Mouse (Mus musculus) midbrain, embryonic 15.5 days (tissue): ENCODE data around the gene Lingo1. TPM values are rescaled to one million over a fixed set of nuclear protein-coding genes. Genes with fewer than 3 reads are reported as not detected.

Source experiments
- ATAC-seq: fragments of 200-750 bp; cut with Nextera tagmentation; replicated peaks from 2 replicates; pipeline ENCODE4 v1.8.0; 2017; ENCODE audit warnings: moderate TSS enrichment
- H3K27ac ChIP-seq: fragments of 300-500 bp; sonication (generic); 2 replicates; pipeline ENCODE4 v1.5.1; 2015; ENCODE audit warnings: mild to moderate bottlenecking, inconsistent platforms
- H3K27me3 ChIP-seq: fragments of 300-500 bp; sonication (generic); replicated peaks from 2 replicates; pipeline ENCODE4 v1.6.1; 2015; ENCODE audit warnings: inconsistent platforms
- H3K36me3 ChIP-seq: fragments of 300-500 bp; sonication (generic); replicated peaks from 2 replicates; pipeline ENCODE4 v1.6.1; 2015; ENCODE audit warnings: inconsistent platforms
- H3K4me1 ChIP-seq: fragments of 300-500 bp; sonication (generic); 2 replicates; pipeline ENCODE4 v1.6.1; 2015; ENCODE audit warnings: inconsistent platforms
- H3K4me2 ChIP-seq: fragments of 300-500 bp; sonication (generic); 2 replicates; pipeline ENCODE4 v1.6.1; 2015; ENCODE audit warnings: inconsistent platforms, mild to moderate bottlenecking, moderate library complexity
- H3K4me3 ChIP-seq: fragments of 300-500 bp; sonication (generic); 2 replicates; pipeline ENCODE4 v1.5.1; 2015; ENCODE audit warnings: mild to moderate bottlenecking, inconsistent platforms
- H3K9ac ChIP-seq: fragments of 300-500 bp; sonication (generic); 2 replicates; pipeline ENCODE4 v1.6.1; 2015; ENCODE audit warnings: mild to moderate bottlenecking, inconsistent platforms
- H3K9me3 ChIP-seq: fragments of 300-500 bp; sonication (generic); 2 replicates; pipeline ENCODE4 v1.6.1; 2016; ENCODE audit warnings: inconsistent platforms
- whole genome bisulfite sequencing: fragments of 180-500 bp; shearing (Covaris S2); methylation state at CpG from one replicate; pipeline ENCODE4 v1.1.7; 2015; ENCODE audit warnings: mixed read lengths; 5-methylcytosine and 5-hydroxymethylcytosine counted together
- polyA plus RNA-seq: library from polyadenylated mRNA; unstranded; fragments of >200 nt; fragmentation: Nextera tagmentation; extraction: Ambion mirVana; gene quantifications from 2 replicates; pipeline ENCODE4 v1.2.1, GENCODE M21; 2015

The Lingo1 gene
- polyA plus RNA-seq, 1 experiment from 2014 or later, result 83.1 TPM

DNA sequence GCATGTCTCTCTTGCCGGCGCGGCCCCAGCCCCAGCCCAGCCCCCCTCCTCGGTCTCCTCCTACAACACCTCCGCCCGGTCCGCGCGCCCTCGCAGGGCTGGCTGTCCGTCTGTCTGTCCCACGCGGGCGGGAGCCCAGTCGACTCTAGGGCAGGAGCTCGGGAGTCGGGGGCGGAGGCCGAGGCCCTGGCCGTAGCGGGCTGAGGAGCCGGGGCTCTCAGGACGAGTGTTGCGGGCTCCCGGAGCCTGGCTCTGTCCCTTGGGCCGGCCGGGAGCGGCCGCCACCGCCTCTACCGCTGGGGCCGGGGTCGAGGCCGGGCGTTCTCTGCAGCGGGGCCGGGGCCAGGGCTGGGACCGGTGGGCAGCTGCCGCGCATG is 161.2 kb downstream of the Lingo1 start:
- H3K9ac ChIP-seq, result peak overlapping the region; percentile 86
- peak; percentile 31 for ATAC-seq
- H3K4me1 ChIP-seq, result peaks cover 49% of the 10 kb centered on the region
- peak overlapping the region; percentile 96 for H3K27ac ChIP-seq
- peak overlapping the region; percentile 85 for H3K4me2 ChIP-seq
- H3K36me3 ChIP-seq, result no peaks in the 10 kb centered on the region
- WGBS, result 0% methylated on average over 40 of the region's 40 CpGs
- H3K27me3 ChIP-seq, result peaks cover 7% of the 10 kb centered on the region; the same call in 1 of the 2 replicates
- peak overlapping the region; percentile 79 for H3K4me3 ChIP-seq
- H3K9me3 ChIP-seq, result no peaks in the 10 kb centered on the region

DNA sequence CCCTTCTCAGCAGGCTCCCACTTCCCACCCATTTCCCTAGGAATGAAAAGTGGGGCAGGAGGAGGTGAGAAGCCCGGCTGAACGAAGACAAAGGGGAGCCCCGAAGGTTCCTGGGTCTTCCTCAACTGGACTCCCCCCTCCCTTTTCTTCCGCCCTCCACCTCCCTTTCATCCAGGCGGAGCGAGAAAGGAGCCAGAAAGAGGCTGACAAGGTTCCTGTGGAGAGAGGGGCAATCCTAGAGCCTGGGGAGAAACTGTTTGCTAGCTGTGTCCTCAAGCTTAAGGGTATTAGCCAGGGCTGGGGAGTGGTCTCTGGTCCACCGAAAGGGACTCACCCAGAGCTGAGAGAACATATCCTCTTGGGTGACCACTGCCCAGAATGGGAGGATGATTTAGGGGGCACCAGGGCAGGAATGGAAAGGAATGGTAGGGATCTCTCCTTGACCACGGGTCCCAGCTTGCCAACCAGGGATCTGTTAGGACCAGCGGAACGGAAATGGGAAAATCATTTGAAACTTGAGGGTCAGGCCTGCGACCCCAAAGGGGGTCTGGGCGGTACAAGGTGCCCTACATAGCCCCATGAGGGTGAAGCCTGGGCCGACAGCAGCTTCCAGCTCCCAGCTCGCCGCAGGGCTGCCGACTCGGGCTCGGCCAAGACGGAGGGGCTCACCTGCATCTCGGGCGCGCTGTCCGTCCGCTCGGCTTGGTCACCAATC is 161.7 kb downstream of the Lingo1 start:
- Histone ChIP-seq H3K27ac (peak overlapping the region; percentile 96), H3K9me3 (no peaks in the 10 kb centered on the region), H3K27me3 (peaks cover 7% of the 10 kb centered on the region; the same call in 1 of the 2 replicates), H3K4me2 (peak overlapping the region; percentile 85), H3K4me1 (peaks cover 50% of the 10 kb centered on the region), H3K9ac (peak overlapping the region; percentile 86), H3K36me3 (no peaks in the 10 kb centered on the region), H3K4me3 (peak overlapping the region; percentile 79)
- WGBS, result under 1% methylated on average over 24 of the region's 25 CpGs
- 0 out of 2 replicates have a peak, but pooled peaks have one; percentile 3 for ATAC-seq

DNA sequence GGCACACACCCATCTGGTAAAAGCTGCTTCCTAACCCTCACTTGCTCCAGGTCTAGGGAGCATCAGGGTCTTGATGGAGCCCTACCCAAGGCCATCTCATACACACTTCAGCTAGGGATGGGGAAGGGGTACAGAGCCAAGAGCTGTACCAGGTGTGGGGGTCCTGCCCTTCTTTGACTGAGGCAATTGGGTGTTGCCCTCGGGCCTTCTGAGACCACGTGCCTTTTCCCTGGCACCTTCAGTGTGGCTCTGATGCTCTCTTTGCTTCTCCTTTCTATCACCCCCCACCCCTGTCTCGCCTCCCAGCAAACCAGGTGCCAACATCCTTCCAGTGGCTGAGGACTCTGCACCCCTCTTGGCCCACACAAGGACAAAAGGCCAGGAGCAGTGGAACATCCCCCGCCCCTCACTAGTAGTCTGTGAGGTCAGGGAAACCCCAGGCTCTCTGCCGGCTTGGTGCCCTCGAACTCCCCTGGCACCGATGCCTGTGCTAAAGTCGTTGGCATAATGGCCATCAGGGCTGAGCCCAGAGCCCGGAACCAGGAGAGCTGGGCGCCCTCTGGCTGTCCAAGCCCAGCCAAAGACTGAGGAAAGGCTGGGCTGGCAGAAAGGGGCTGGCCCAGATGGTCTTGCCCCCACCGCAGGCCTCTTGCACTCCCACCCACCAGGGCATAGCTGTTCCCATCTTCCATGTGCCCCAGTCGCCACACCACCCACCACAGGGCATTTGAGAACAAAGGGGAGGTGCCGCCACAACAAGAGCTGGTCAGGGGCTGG is 162.6 kb downstream of the Lingo1 start:
- no peaks in the 10 kb centered on the region for H3K9me3 ChIP-seq
- peaks cover 7% of the 10 kb centered on the region; the same call in 1 of the 2 replicates for H3K27me3 ChIP-seq
- WGBS, result 30% methylated on average over 13 of the region's 13 CpGs
- H3K36me3 ChIP-seq, result no peaks in the 10 kb centered on the region
- H3K4me3 ChIP-seq, result peak overlapping the region; percentile 79
- ATAC-seq, result peak; percentile 25
- H3K4me1 ChIP-seq, result peaks cover 57% of the 10 kb centered on the region
- peak overlapping the region; percentile 86 for H3K9ac ChIP-seq
- H3K4me2 ChIP-seq, result peak overlapping the region; percentile 85
- peak overlapping the region; percentile 96 for H3K27ac ChIP-seq

DNA sequence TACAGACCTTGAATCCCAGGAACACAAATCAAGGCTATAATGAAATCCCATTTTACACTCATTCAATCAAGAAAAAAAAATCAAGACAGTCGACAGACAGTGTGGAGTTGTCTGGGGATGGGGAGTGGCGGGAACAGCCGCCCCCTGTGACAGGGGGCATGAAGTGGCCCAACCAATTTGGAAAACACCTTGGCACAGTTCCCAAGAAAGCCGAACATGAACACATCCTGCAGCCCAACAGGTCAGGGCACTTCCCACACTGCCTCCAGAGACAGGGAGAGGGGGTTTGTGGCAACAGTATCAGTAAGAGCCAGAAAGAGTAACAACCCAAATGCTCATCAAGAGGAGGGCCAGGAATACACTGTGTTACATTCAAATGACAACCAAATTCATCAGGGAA is 165.3 kb downstream of the Lingo1 start:
- H3K9ac ChIP-seq, result no peak overlapping the region
- WGBS, result 57% methylated on average over 4 of the region's 4 CpGs
- no peaks in the 10 kb centered on the region for H3K36me3 ChIP-seq
- no peak overlapping the region for H3K4me3 ChIP-seq
- no peaks in the 10 kb centered on the region for H3K27me3 ChIP-seq
- H3K4me2 ChIP-seq, result no peak overlapping the region
- H3K9me3 ChIP-seq, result no peaks in the 10 kb centered on the region
- ATAC-seq, result no peak
- H3K27ac ChIP-seq, result no peak overlapping the region
- H3K4me1 ChIP-seq, result peaks cover 44% of the 10 kb centered on the region

DNA sequence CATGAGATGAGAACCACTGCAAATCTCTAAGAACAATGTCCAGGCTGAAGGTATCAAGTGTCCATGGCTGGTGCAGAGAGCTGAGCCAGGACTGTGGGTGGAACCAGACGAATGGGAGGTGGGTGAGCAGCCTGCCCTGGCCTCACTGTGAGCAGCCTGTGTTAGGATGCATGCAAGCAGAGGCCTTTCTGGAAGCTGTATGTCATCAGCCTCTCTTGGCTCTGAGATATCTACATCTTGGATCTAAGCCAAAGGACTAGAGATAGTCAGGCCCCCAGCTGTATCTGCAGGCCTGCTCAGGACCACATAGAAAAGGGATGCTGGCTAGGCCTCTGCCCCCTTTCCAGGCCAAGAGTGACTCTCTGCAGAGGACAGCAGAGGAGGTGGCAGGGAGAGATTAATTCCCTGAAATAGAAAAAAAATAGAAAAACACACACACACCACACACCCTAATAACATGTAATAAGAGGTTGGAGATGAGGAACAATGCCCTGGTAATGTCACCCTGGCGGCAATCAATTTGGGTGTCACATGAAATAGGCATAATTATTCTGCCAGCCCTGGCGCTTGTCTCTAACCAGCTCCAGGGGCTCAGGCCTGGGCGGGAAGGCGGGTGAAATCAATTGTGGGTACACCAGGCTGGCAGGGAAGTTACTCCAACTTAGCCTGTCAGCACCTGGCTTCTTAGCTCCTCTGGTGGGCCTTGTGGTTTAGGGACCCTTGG is 166.4 kb downstream of the Lingo1 start:
- H3K4me1 ChIP-seq, result peaks cover 42% of the 10 kb centered on the region
- no peaks in the 10 kb centered on the region for H3K9me3 ChIP-seq
- no peak overlapping the region for H3K4me2 ChIP-seq
- H3K9ac ChIP-seq, result no peak overlapping the region
- 76% methylated on average over 5 of the region's 5 CpGs for WGBS
- no peak overlapping the region for H3K27ac ChIP-seq
- H3K27me3 ChIP-seq, result no peaks in the 10 kb centered on the region
- H3K4me3 ChIP-seq, result no peak overlapping the region
- H3K36me3 ChIP-seq, result no peaks in the 10 kb centered on the region
- no peak for ATAC-seq

DNA sequence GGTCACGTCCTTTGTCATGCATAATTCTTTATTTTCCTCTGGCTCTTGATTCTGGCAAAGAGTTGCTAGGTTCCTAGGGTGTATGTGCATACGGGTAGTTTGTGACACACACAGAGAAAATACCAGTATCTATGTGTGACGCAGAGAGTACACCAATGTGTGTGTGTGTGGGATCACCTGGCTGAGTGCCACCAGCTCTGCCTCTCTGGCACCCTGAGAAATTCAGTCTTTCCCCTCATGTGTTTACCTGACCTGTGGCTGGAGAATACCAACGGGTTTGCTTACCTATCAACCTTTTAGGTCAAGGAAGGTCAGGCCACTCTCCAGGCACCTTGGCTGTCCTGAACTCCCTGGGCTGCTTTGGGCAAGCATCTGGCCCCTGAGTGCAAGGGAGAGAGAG is 169.0 kb downstream of the Lingo1 start:
- H3K27me3 ChIP-seq, result no peaks in the 10 kb centered on the region
- WGBS, result 70% methylated on average over 4 of the region's 4 CpGs
- H3K9me3 ChIP-seq, result no peaks in the 10 kb centered on the region
- H3K4me3 ChIP-seq, result no peak overlapping the region
- H3K4me2 ChIP-seq, result no peak overlapping the region
- no peak overlapping the region for H3K9ac ChIP-seq
- H3K4me1 ChIP-seq, result peaks cover 31% of the 10 kb centered on the region
- no peak overlapping the region for H3K27ac ChIP-seq
- H3K36me3 ChIP-seq, result no peaks in the 10 kb centered on the region
- ATAC-seq, result no peak

DNA sequence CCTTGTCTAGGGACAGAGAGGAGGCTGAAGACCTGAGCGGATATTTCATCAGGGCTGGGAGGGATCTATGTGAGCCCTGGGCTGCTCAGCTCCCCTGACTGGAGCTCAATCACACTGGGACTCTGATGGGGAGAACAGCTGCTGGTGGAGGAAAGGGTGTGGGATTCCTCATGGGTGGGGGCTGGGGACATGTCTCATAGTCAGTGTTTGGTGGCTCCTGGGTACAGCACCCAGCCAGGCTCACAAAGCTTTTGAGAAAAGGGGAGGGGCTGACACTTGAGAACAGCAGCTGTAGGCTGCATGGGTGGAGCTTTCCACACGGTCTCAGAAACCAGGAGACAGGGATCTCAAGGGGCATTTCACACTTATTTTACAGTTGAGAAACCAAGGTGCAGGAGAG is 171.3 kb downstream of the Lingo1 start:
- Histone ChIP-seq H3K4me1 (peaks cover 16% of the 10 kb centered on the region), H3K27ac (no peak overlapping the region)
- no peak for ATAC-seq

DNA sequence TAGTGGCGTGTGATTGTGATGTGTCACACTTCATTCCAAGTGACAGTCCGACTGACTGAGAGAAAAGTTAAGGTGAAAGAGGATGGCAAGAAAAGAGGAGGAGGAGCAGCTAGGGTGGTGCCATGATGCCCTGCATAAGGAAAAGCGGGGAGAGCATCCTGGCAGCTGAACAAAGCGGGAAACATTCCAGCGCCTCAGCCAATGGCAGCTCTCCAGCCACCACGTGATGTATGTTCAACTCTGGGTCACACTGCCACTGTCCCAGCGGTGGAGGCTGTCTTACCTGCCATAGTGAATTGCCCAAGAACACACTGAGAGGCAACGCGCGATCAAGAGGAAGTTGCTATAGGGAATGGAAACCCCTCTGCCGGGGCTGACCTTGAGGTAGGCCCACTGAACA is 172.9 kb downstream of the Lingo1 start:
- Histone ChIP-seq H3K4me1 (peaks cover 6% of the 10 kb centered on the region; the same call in 1 of the 2 replicates), H3K27ac (no peak overlapping the region), H3K4me2 (no peak overlapping the region), H3K36me3 (peaks cover 7% of the 10 kb centered on the region; the same call in 1 of the 2 replicates), H3K9me3 (no peaks in the 10 kb centered on the region), H3K4me3 (no peak overlapping the region), H3K9ac (no peak overlapping the region), H3K27me3 (no peaks in the 10 kb centered on the region)
- no peak for ATAC-seq
- 86% methylated on average over 11 of the region's 11 CpGs for WGBS

More for the DNA sequence above, 171.3 kb downstream of the Lingo1 start:
- WGBS, result 45% methylated on average over 2 of the region's 2 CpGs
- Histone ChIP-seq H3K27me3 (no peaks in the 10 kb centered on the region), H3K4me2 (no peak overlapping the region), H3K9me3 (no peaks in the 10 kb centered on the region), H3K36me3 (peaks cover 4% of the 10 kb centered on the region; the same call in 1 of the 2 replicates), H3K9ac (no peak overlapping the region), H3K4me3 (no peak overlapping the region)

DNA sequence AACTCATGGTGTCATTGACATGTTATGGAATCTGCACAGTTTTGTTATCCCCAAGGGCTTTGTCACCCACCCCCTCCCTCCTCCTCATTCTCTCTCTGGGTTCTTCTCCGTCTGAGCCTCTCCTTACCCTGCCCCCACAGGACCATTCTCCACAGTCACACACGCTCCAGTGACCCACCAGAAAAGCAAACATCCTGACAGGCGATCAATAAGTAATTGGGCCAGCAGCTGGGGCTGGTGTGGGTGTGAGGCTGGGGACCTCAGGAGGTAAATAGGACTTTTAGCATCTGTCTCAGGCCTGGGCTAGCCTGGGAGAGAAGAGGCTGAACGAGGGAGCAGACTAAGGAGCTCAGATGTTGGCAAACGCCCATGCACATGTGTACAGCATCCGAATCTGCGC is 173.5 kb downstream of the Lingo1 start:
- peaks cover 6% of the 10 kb centered on the region; the same call in 1 of the 2 replicates for H3K4me1 ChIP-seq
- WGBS, result 55% methylated on average over 7 of the region's 7 CpGs
- H3K27ac ChIP-seq, result no peak overlapping the region
- peaks cover 9% of the 10 kb centered on the region; the same call in 1 of the 2 replicates for H3K36me3 ChIP-seq
- no peak for ATAC-seq
- no peak overlapping the region for H3K9ac ChIP-seq
- H3K4me3 ChIP-seq, result no peak overlapping the region
- H3K9me3 ChIP-seq, result no peaks in the 10 kb centered on the region
- no peak overlapping the region for H3K4me2 ChIP-seq
- H3K27me3 ChIP-seq, result no peaks in the 10 kb centered on the region

DNA sequence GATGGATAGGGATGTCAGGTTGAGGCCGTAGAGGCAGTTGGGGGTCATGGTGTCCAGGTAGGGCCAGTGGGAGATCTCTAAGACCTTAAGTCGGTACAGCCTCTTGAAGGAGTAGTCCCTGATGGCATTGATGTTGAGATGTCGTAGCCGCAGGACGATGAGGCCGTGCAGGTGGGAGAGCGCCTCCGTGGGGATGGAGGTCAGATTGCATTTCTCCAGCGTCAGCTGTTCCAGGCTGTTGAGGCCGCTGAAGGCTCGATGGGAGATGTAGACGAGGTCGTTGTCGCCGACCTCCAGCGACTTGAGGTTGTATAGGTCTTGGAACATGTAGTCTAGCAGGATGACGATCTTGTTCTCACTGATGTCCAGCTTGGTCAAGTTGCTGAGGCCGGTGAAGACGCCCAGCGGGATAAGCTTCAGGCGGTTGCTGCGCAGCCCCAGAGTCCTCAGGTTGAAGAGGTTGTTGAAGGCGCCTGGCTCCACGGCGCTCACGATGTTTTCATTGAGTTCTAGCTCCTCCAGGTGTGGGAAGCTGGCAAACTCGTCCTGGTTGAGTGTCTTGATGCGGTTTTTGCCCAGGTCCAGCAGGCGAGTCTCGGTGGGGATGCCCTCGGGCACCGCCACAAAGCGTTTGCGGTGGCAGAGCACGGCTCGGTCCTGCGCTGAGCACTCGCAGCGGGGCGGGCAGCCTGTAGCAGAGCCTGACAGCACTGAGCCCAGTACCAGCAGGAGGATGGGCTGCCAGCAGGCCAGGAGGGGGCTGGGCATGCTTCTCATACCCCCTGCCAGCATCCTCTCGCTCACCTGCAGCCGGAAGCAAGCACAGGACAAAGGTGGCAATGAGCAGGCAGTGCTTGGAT is 175.5 kb downstream of the Lingo1 start:
- no peak for ATAC-seq
- peaks cover 9% of the 10 kb centered on the region for H3K36me3 ChIP-seq
- H3K4me1 ChIP-seq, result peaks cover 6% of the 10 kb centered on the region; the same call in 1 of the 2 replicates
- no peak overlapping the region for H3K4me3 ChIP-seq
- H3K9me3 ChIP-seq, result no peaks in the 10 kb centered on the region
- 24% methylated on average over 42 of the region's 42 CpGs for WGBS
- H3K27ac ChIP-seq, result no peak overlapping the region
- H3K4me2 ChIP-seq, result no peak overlapping the region
- no peaks in the 10 kb centered on the region for H3K27me3 ChIP-seq
- no peak overlapping the region for H3K9ac ChIP-seq

DNA sequence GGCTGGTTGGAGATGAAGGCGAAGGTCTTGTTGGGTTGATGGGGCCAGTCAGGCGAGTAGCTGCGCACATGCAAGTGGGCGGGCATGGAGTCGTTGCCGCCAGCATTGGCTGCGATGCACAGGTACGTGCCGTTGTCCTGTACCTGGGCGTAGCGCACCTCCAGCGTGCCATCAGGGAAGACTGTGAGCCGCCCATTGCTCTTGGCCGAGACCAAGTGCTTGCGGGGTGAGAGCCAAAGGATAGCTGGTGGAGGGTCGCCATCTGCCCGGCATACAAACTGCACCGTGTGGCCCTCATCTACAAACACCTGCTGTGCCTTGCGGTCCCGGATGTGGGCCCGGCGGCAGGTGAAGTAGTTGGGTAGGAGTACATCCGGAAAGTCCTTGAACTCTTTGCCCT is 176.6 kb downstream of the Lingo1 start:
- no peak overlapping the region for H3K9ac ChIP-seq
- H3K4me2 ChIP-seq, result no peak overlapping the region
- no peak for ATAC-seq
- H3K27me3 ChIP-seq, result no peaks in the 10 kb centered on the region
- H3K9me3 ChIP-seq, result no peaks in the 10 kb centered on the region
- H3K36me3 ChIP-seq, result peaks cover 9% of the 10 kb centered on the region
- H3K4me3 ChIP-seq, result no peak overlapping the region
- H3K27ac ChIP-seq, result no peak overlapping the region
- H3K4me1 ChIP-seq, result peaks cover 6% of the 10 kb centered on the region; the same call in 1 of the 2 replicates
- WGBS, result 84% methylated on average over 23 of the region's 23 CpGs
